Mouse (Mus musculus): Measurements from ENCODE around the gene Mat1a. TPM values are rescaled to one million over a fixed set of nuclear protein-coding genes. Genes with fewer than 3 reads are reported as not detected.

Gene Mat1a
- polyA plus RNA-seq (2012; rRNA removed; ENCODE audit: low replicate concordance): 0.07 and 0.44 TPM in 2 replicates

GRCm38 (mm10) chr14:41104853-41105444 lies at the start of gene Mat1a:
Mat1a (plus strand) TSS chr14:41105035.

GRCm38 (mm10) chr14:41069108-41069507 lies 35.7 kb upstream of the Mat1a start, which contains the start of gene Dydc2:
Dydc2 (minus strand) TSS chr14:41069208.

GRCm38 (mm10) chr14:41072229-41072943 lies 32.4 kb upstream of the Mat1a start, which contains the start of gene Dydc1:
Dydc1 (plus strand) TSS chr14:41072911.

GRCm38 (mm10) chr14:41131540-41131939 lies 26.7 kb downstream of the Mat1a start, which contains the start of gene Sftpa1:
Sftpa1 (plus strand) TSS chr14:41131782.

GRCm38 (mm10) chr14:41151220-41151898 lies 46.5 kb downstream of the Mat1a start, which contains the start of gene Mbl1:
Mbl1 (plus strand) TSS chr14:41151458.

Other genes starting within 250 kb of the Mat1a start
- 0.59 and 0.68 TPM in 2 replicates for gene Sh2d4b, start 211.8 kb upstream of the Mat1a start, polyA plus RNA-seq (2012; rRNA removed; ENCODE audit: low replicate concordance)
- gene Tspan14, start 138.2 kb upstream of the Mat1a start, polyA plus RNA-seq (2012; rRNA removed; ENCODE audit: low replicate concordance): 87.4 and 109 TPM in 2 replicates
- gene Fam213a, start 91.2 kb upstream of the Mat1a start, polyA plus RNA-seq (2012; rRNA removed; ENCODE audit: low replicate concordance): 65.8 and 153 TPM in 2 replicates
- gene Dydc2, start 35.8 kb upstream of the Mat1a start, polyA plus RNA-seq (2012; rRNA removed; ENCODE audit: low replicate concordance): not detected in 2 replicates
- gene Dydc1, start 32.1 kb upstream of the Mat1a start, polyA plus RNA-seq (2012; rRNA removed; ENCODE audit: low replicate concordance): not detected in 2 replicates
- 0.14 TPM in 1 of 2 replicates, not detected in the other for gene Sftpa1, start 26.7 kb downstream of the Mat1a start, polyA plus RNA-seq (2012; rRNA removed; ENCODE audit: low replicate concordance)
- 0.09 TPM in 1 of 2 replicates, not detected in the other for gene Mbl1, start 46.4 kb downstream of the Mat1a start, polyA plus RNA-seq (2012; rRNA removed; ENCODE audit: low replicate concordance)
- gene Sftpd, start 80.1 kb downstream of the Mat1a start, polyA plus RNA-seq (2012; rRNA removed; ENCODE audit: low replicate concordance): 5.2 TPM in 1 of 2 replicates, not detected in the other
- not detected in 2 replicates for gene Gm2832, start 173.8 kb downstream of the Mat1a start, polyA plus RNA-seq (2012; rRNA removed; ENCODE audit: low replicate concordance)
- gene Gm5798, start 243.6 kb downstream of the Mat1a start, polyA plus RNA-seq (2012; rRNA removed; ENCODE audit: low replicate concordance): not detected in 2 replicates